Mouse (Mus musculus) heart, embryonic 15.5 days (tissue): Measurements from ENCODE around the gene Phlda1. TPM values are rescaled to one million over a fixed set of nuclear protein-coding genes. Genes with fewer than 3 reads are reported as not detected.
A peak's percentile ranks its signal among the peaks of the same experiment; 100 is the strongest.

Experiments used
- ATAC-seq: fragments of 200-750 bp; cut with Nextera tagmentation; replicated peaks from 2 replicates; pipeline ENCODE4 v1.8.0; 2017; ENCODE audit warnings: low read depth, moderate TSS enrichment; ENCODE audit not compliant: insufficient number of reproducible peaks, insufficient read depth, low FRiP score
- H3K27ac ChIP-seq: fragments of 300-500 bp; sonication (generic); 2 replicates; pipeline ENCODE4 v1.5.1; 2015; ENCODE audit warnings: mild to moderate bottlenecking, inconsistent platforms
- H3K27me3 ChIP-seq: fragments of 300-500 bp; sonication (generic); 2 replicates; pipeline ENCODE4 v1.6.1; 2015; ENCODE audit warnings: inconsistent platforms
- H3K36me3 ChIP-seq: fragments of 300-500 bp; sonication (generic); 2 replicates; pipeline ENCODE4 v1.6.1; 2015; ENCODE audit warnings: mild to moderate bottlenecking, inconsistent platforms
- H3K4me1 ChIP-seq: fragments of 300-500 bp; sonication (generic); replicated peaks from 2 replicates; pipeline ENCODE4 v1.6.1; 2015; ENCODE audit warnings: inconsistent platforms
- H3K4me2 ChIP-seq: fragments of 300-500 bp; sonication (generic); 2 replicates; pipeline ENCODE4 v1.6.1; 2015; ENCODE audit warnings: inconsistent platforms, mild to moderate bottlenecking, moderate library complexity
- H3K4me3 ChIP-seq: fragments of 300-500 bp; sonication (generic); 2 replicates; pipeline ENCODE4 v1.5.1; 2015; ENCODE audit warnings: mild to moderate bottlenecking, inconsistent platforms
- H3K9ac ChIP-seq: fragments of 300-500 bp; sonication (generic); 2 replicates; pipeline ENCODE4 v1.6.1; 2015; ENCODE audit warnings: mild to moderate bottlenecking, inconsistent platforms
- H3K9me3 ChIP-seq: fragments of 300-500 bp; sonication (generic); replicated peaks from 2 replicates; pipeline ENCODE4 v1.6.1; 2016; ENCODE audit warnings: inconsistent platforms
- WGBS: fragments of 180-500 bp; shearing (Covaris S2); methylation state at CpG from one replicate; pipeline ENCODE4 v1.1.7; 2015; ENCODE audit warnings: mixed read lengths; 5-methylcytosine and 5-hydroxymethylcytosine counted together
- polyA plus RNA-seq: library from polyadenylated mRNA; unstranded; fragments of >200 nt; fragmentation: Nextera tagmentation; extraction: Ambion mirVana; gene quantifications from 2 replicates; pipeline ENCODE4 v1.2.1, GENCODE M21; 2015

The Phlda1 gene
- polyA plus RNA-seq, result 28.7 and 29.5 TPM in 2 replicates

GRCm38 (mm10) chr10:111506101-111506925 is at the start of gene Phlda1:
Phlda1 (plus strand) TSS chr10:111506286.
- no peaks in the 10 kb centered on the region for H3K9me3 ChIP-seq
- ATAC-seq, result peak; percentile 92
- WGBS, result under 1% methylated on average over 91 of the region's 94 CpGs

GRCm38 (mm10) chr10:111458088-111458487 is 48.0 kb upstream of the Phlda1 start:
- WGBS, result 68% methylated on average over 7 of the region's 7 CpGs
- H3K36me3 ChIP-seq, result no peaks in the 10 kb centered on the region
- no peak overlapping the region for H3K4me3 ChIP-seq
- ATAC-seq, result no peak
- H3K4me1 ChIP-seq, result no peaks in the 10 kb centered on the region
- no peaks in the 10 kb centered on the region for H3K27me3 ChIP-seq
- no peak overlapping the region for H3K9ac ChIP-seq
- H3K27ac ChIP-seq, result no peak overlapping the region
- H3K4me2 ChIP-seq, result no peak overlapping the region
- no peaks in the 10 kb centered on the region for H3K9me3 ChIP-seq

More at GRCm38 (mm10) chr10:111506101-111506925, at the start of gene Phlda1:
- H3K4me2 ChIP-seq, result peak within 1 kb of the TSS; percentile 88
- peaks cover 39% of the 10 kb centered on the region for H3K4me1 ChIP-seq
- peak within 1 kb of the TSS; percentile 77 for H3K4me3 ChIP-seq
- H3K9ac ChIP-seq, result peak within 1 kb of the TSS; percentile 85
- peak within 1 kb of the TSS; percentile 94 for H3K27ac ChIP-seq
- H3K27me3 ChIP-seq, result no peaks in the 10 kb centered on the region
- H3K36me3 ChIP-seq, result no peaks in the 10 kb centered on the region

GRCm38 (mm10) chr10:111459040-111459439 is 47.0 kb upstream of the Phlda1 start:
- H3K4me1 ChIP-seq, result no peaks in the 10 kb centered on the region
- no peak overlapping the region for H3K9ac ChIP-seq
- ATAC-seq, result no peak
- H3K36me3 ChIP-seq, result no peaks in the 10 kb centered on the region
- H3K4me3 ChIP-seq, result no peak overlapping the region
- WGBS, result 78% methylated on average over 9 of the region's 9 CpGs
- H3K27me3 ChIP-seq, result no peaks in the 10 kb centered on the region
- no peak overlapping the region for H3K4me2 ChIP-seq
- no peak overlapping the region for H3K27ac ChIP-seq
- no peaks in the 10 kb centered on the region for H3K9me3 ChIP-seq

GRCm38 (mm10) chr10:111459874-111460273 is 46.2 kb upstream of the Phlda1 start:
- Histone ChIP-seq H3K9ac (no peak overlapping the region), H3K4me2 (no peak overlapping the region), H3K27me3 (no peaks in the 10 kb centered on the region), H3K36me3 (no peaks in the 10 kb centered on the region), H3K4me3 (no peak overlapping the region), H3K27ac (no peak overlapping the region), H3K9me3 (no peaks in the 10 kb centered on the region), H3K4me1 (no peaks in the 10 kb centered on the region)
- WGBS, result 83% methylated on average over 3 of the region's 3 CpGs
- no peak for ATAC-seq

- 42% methylated on average over 4 of the region's 4 CpGs for WGBS
- no peak overlapping the region for H3K4me2 ChIP-seq
These were observed 45.7 kb upstream of the Phlda1 start for GRCm38 (mm10) chr10:111460381-111460780.

GRCm38 (mm10) chr10:111464833-111465232 is 41.3 kb upstream of the Phlda1 start:
- H3K4me3 ChIP-seq, result no peak overlapping the region
- no peaks in the 10 kb centered on the region for H3K4me1 ChIP-seq
- H3K9me3 ChIP-seq, result no peaks in the 10 kb centered on the region
- WGBS, result 84% methylated on average over 1 of the region's 1 CpGs
- H3K27ac ChIP-seq, result no peak overlapping the region
- H3K36me3 ChIP-seq, result no peaks in the 10 kb centered on the region
- no peaks in the 10 kb centered on the region for H3K27me3 ChIP-seq
- no peak for ATAC-seq
- H3K9ac ChIP-seq, result no peak overlapping the region
- H3K4me2 ChIP-seq, result no peak overlapping the region

More at GRCm38 (mm10) chr10:111460381-111460780, 45.7 kb upstream of the Phlda1 start:
- Histone ChIP-seq H3K9ac (no peak overlapping the region), H3K27ac (no peak overlapping the region), H3K36me3 (no peaks in the 10 kb centered on the region), H3K9me3 (no peaks in the 10 kb centered on the region), H3K27me3 (no peaks in the 10 kb centered on the region), H3K4me3 (no peak overlapping the region), H3K4me1 (no peaks in the 10 kb centered on the region)
- ATAC-seq, result no peak

- H3K4me2 ChIP-seq, result no peak overlapping the region
- no peak overlapping the region for H3K27ac ChIP-seq
- H3K9ac ChIP-seq, result no peak overlapping the region
- no peaks in the 10 kb centered on the region for H3K36me3 ChIP-seq
- no peaks in the 10 kb centered on the region for H3K27me3 ChIP-seq
- no peaks in the 10 kb centered on the region for H3K9me3 ChIP-seq
- no peak overlapping the region for H3K4me3 ChIP-seq
- 53% methylated on average over 2 of the region's 2 CpGs for WGBS
- ATAC-seq, result no peak
- no peaks in the 10 kb centered on the region for H3K4me1 ChIP-seq
These were observed 40.7 kb upstream of the Phlda1 start for GRCm38 (mm10) chr10:111465409-111465808.

- peaks cover 17% of the 10 kb centered on the region for H3K4me1 ChIP-seq
- H3K27ac ChIP-seq, result no peak overlapping the region
- WGBS, result 78% methylated on average over 9 of the region's 9 CpGs
- no peaks in the 10 kb centered on the region for H3K36me3 ChIP-seq
- H3K9ac ChIP-seq, result no peak overlapping the region
- no peak for ATAC-seq
- no peak overlapping the region for H3K4me2 ChIP-seq
- no peaks in the 10 kb centered on the region for H3K9me3 ChIP-seq
- no peaks in the 10 kb centered on the region for H3K27me3 ChIP-seq
- H3K4me3 ChIP-seq, result no peak overlapping the region
These were observed 34.9 kb upstream of the Phlda1 start for GRCm38 (mm10) chr10:111471166-111471565.

GRCm38 (mm10) chr10:111472686-111473510 is 33.2 kb upstream of the Phlda1 start, which contains the start of gene Nap1l1:
Nap1l1 (plus strand) TSS chr10:111473223.
- H3K4me1 ChIP-seq, result peaks cover 17% of the 10 kb centered on the region
- H3K4me2 ChIP-seq, result peak within 1 kb of the TSS; percentile 90
- no peaks in the 10 kb centered on the region for H3K36me3 ChIP-seq
- no peaks in the 10 kb centered on the region for H3K27me3 ChIP-seq
- peak within 1 kb of the TSS; percentile 89 for H3K27ac ChIP-seq
- peak within 1 kb of the TSS; percentile 87 for H3K9ac ChIP-seq
- peak within 1 kb of the TSS; percentile 81 for H3K4me3 ChIP-seq
- H3K9me3 ChIP-seq, result no peaks in the 10 kb centered on the region
- ATAC-seq, result peak; percentile 99
- 2% methylated on average over 77 of the region's 80 CpGs for WGBS

- Histone ChIP-seq H3K4me1 (peaks cover 17% of the 10 kb centered on the region), H3K27me3 (no peaks in the 10 kb centered on the region), H3K4me3 (peak overlapping the region; percentile 81), H3K36me3 (no peaks in the 10 kb centered on the region), H3K27ac (peak overlapping the region; percentile 89), H3K9ac (peak overlapping the region; percentile 87), H3K9me3 (no peaks in the 10 kb centered on the region), H3K4me2 (peak overlapping the region; percentile 90)
- under 1% methylated on average over 58 of the region's 58 CpGs for WGBS
- ATAC-seq, result peak; percentile 70
These were observed 32.3 kb upstream of the Phlda1 start for GRCm38 (mm10) chr10:111473511-111474371.
